Mouse (Mus musculus) liver, embryonic 14.5 days (tissue): ENCODE measurements around the gene Krtap6-2.

Experiments used
- CTCF ChIP-seq: IDR thresholded peaks from 2 replicates; pipeline ENCODE4 v1.5.1; 2016; ENCODE audit warnings: antibody characterized with exemption, low read depth, control low read depth
- EP300 ChIP-seq: IDR thresholded peaks from 2 replicates; pipeline ENCODE4 v1.6.1; 2016; ENCODE audit warnings: antibody characterized with exemption, low read depth

DNA sequence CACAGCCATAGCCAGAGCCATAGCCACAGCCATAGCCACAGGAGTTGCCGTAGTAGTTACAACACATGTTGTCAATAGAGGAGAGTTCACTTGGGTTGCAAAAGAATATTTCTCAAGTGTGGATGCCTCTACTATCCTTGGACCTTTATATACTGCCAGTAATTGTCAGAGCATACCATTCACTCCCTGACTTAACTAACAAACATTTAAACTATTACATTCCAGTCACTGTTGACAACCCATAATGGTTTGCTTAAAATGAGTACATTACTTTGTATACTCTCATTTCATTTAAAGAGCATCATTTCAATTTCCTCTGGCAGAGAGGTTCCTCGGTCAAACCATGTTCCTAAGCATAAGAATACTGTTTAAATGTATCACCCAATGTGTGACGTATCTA is at the start of gene Krtap6-2:
- no peak for TF ChIP-seq EP300
- TF ChIP-seq CTCF: no peak
